Mouse (Mus musculus) spleen, postnatal 14 days (tissue): ENCODE data around the gene Cry2.
"Not testable (repeated sequence)": the region's sequence is repeated elsewhere in the genome, so short reads cannot be mapped to it uniquely, and the experiment has no call there.

ENCODE experiments used
- DNase-seq, 2 experiments: peaks; one replicate each; pipeline ENCODE4 v3.0.0; 2021 to 2022; ENCODE audit warnings: low spot score in 2 of 2

Cry2 gene

GRCm38 (mm10) chr2:92422388-92423135, 11.3 kb downstream of the Cry2 start:
- DNase-seq = no peak

GRCm38 (mm10) chr2:92421723-92422387, 12.0 kb downstream of the Cry2 start:
- DNase-seq = no peak

- no peak for DNase-seq
Measured at GRCm38 (mm10) chr2:92411705-92412104, 22.1 kb downstream of the Cry2 start.

GRCm38 (mm10) chr2:92408309-92409045, 25.4 kb downstream of the Cry2 start:
- DNase-seq = no peak

GRCm38 (mm10) chr2:92405687-92406086, 28.2 kb downstream of the Cry2 start:
- DNase-seq = no peak

GRCm38 (mm10) chr2:92404737-92405136, 29.1 kb downstream of the Cry2 start:
- DNase-seq = no peak

GRCm38 (mm10) chr2:92403776-92404319, 30.0 kb downstream of the Cry2 start:
- no peak for DNase-seq

GRCm38 (mm10) chr2:92402591-92403326, 31.1 kb downstream of the Cry2 start:
- DNase-seq = no peak

GRCm38 (mm10) chr2:92401091-92401561, 32.7 kb downstream of the Cry2 start, which contains the start of gene Mapk8ip1:
Gene Mapk8ip1, minus strand, starts transcription at chr2:92401263.
- DNase-seq = no peak

GRCm38 (mm10) chr2:92400682-92401081, 33.2 kb downstream of the Cry2 start:
- no peak for DNase-seq

- DNase-seq = not testable (repeated sequence)
Measured at GRCm38 (mm10) chr2:92399877-92400276, 34.0 kb downstream of the Cry2 start.

- no peak for DNase-seq
Measured at GRCm38 (mm10) chr2:92397436-92397835, 36.4 kb downstream of the Cry2 start.

GRCm38 (mm10) chr2:92395535-92395934, 38.3 kb downstream of the Cry2 start:
- no peak for DNase-seq

- DNase-seq = no peak
Measured at GRCm38 (mm10) chr2:92392318-92393264, 41.3 kb downstream of the Cry2 start.

- no peak for DNase-seq
Measured at GRCm38 (mm10) chr2:92391703-92392317, 42.0 kb downstream of the Cry2 start.

GRCm38 (mm10) chr2:92391116-92391515, 42.7 kb downstream of the Cry2 start:
- DNase-seq = no peak

GRCm38 (mm10) chr2:92390206-92390930, 43.5 kb downstream of the Cry2 start:
- DNase-seq = no peak

GRCm38 (mm10) chr2:92389645-92390044, 44.2 kb downstream of the Cry2 start:
- DNase-seq = no peak
